Mouse (Mus musculus): ENCODE measurements around the gene Hoxa4. TPM values are rescaled to one million over a fixed set of nuclear protein-coding genes. Genes with fewer than 3 reads are reported as not detected.

Hoxa4 gene
- polyA plus RNA-seq, 1 experiment from 2014 or later: 11.7 TPM

GRCm38 (mm10) chr6:52177061-52177735 lies 14.4 kb downstream of the Hoxa4 start, which contains the start of gene 5730596B20Rik:
TSS of gene 5730596B20Rik (plus strand) at chr6:52177498.
- peak within 1 kb of the TSS; percentile 91 for H3K4me3 ChIP-seq (ENCODE audit: low read depth, low read length)
- peak; percentile 84 for DNase-seq (ENCODE audit: low spot score)
- peaks cover 48% of the 10 kb centered on the region for H3K4me1 ChIP-seq (ENCODE audit: control insufficient read depth, insufficient read depth, low read length)
- H3K4me2 ChIP-seq (ENCODE audit: low read depth): peak within 1 kb of the TSS; percentile 78
- H3K27me3 ChIP-seq (ENCODE audit: control insufficient read depth, insufficient read depth, low read length): no peaks in the 10 kb centered on the region
- peaks cover 1% of the 10 kb centered on the region; the same call in 1 of the 2 replicates for H3K36me3 ChIP-seq (ENCODE audit: control insufficient read depth, insufficient read depth, low read length)
- H3K9ac ChIP-seq (ENCODE audit: low read length): peak within 1 kb of the TSS; percentile 99
- under 1% methylated on average over 36 of the region's 36 CpGs for WGBS
- peak; percentile 22; the same call in 1 of the 2 replicates for ATAC-seq (ENCODE audit: insufficient read depth, low FRiP score, low TSS enrichment)
- H3K27ac ChIP-seq (ENCODE audit: low read depth, low read length): peak within 1 kb of the TSS; percentile 100
- H3K9me3 ChIP-seq (ENCODE audit: control insufficient read depth, low read length): no peaks in the 10 kb centered on the region

GRCm38 (mm10) chr6:52176391-52176790 lies 15.2 kb downstream of the Hoxa4 start:
- Histone ChIP-seq H3K4me3 (ENCODE audit: low read depth, low read length) (peak overlapping the region; percentile 91), H3K9ac (ENCODE audit: low read length) (peak overlapping the region; percentile 99), H3K27me3 (ENCODE audit: control insufficient read depth, insufficient read depth, low read length) (no peaks in the 10 kb centered on the region), H3K9me3 (ENCODE audit: control insufficient read depth, low read length) (no peaks in the 10 kb centered on the region), H3K4me1 (ENCODE audit: control insufficient read depth, insufficient read depth, low read length) (peaks cover 48% of the 10 kb centered on the region), H3K36me3 (ENCODE audit: control insufficient read depth, insufficient read depth, low read length) (peaks cover 3% of the 10 kb centered on the region; the same call in 1 of the 2 replicates), H3K27ac (ENCODE audit: low read depth, low read length) (peak overlapping the region; percentile 100), H3K4me2 (ENCODE audit: low read depth) (peak overlapping the region; percentile 78)
- WGBS: 1% methylated on average over 6 of the region's 6 CpGs
- ATAC-seq (ENCODE audit: insufficient read depth, low FRiP score, low TSS enrichment): no peak
- DNase-seq (ENCODE audit: low spot score): peak; percentile 66

- H3K4me2 ChIP-seq (ENCODE audit: low read depth): peak overlapping the region; percentile 78
- peak overlapping the region; percentile 99 for H3K9ac ChIP-seq (ENCODE audit: low read length)
- WGBS: under 1% methylated on average over 14 of the region's 35 CpGs
- DNase-seq (ENCODE audit: low spot score) (peak; percentile 89), ATAC-seq (ENCODE audit: insufficient read depth, low FRiP score, low TSS enrichment) (peak; percentile 32)
- H3K4me1 ChIP-seq (ENCODE audit: control insufficient read depth, insufficient read depth, low read length): peaks cover 48% of the 10 kb centered on the region
- peaks cover 3% of the 10 kb centered on the region; the same call in 1 of the 2 replicates for H3K36me3 ChIP-seq (ENCODE audit: control insufficient read depth, insufficient read depth, low read length)
- H3K4me3 ChIP-seq (ENCODE audit: low read depth, low read length): peak overlapping the region; percentile 91
- H3K27ac ChIP-seq (ENCODE audit: low read depth, low read length): peak overlapping the region; percentile 100
- no peaks in the 10 kb centered on the region for H3K27me3 ChIP-seq (ENCODE audit: control insufficient read depth, insufficient read depth, low read length)
- no peaks in the 10 kb centered on the region for H3K9me3 ChIP-seq (ENCODE audit: control insufficient read depth, low read length)
These were observed 15.7 kb downstream of the Hoxa4 start for GRCm38 (mm10) chr6:52175864-52176263.

- Histone ChIP-seq H3K4me1 (ENCODE audit: control insufficient read depth, insufficient read depth, low read length) (peaks cover 48% of the 10 kb centered on the region), H3K36me3 (ENCODE audit: control insufficient read depth, insufficient read depth, low read length) (peaks cover 3% of the 10 kb centered on the region), H3K9me3 (ENCODE audit: control insufficient read depth, low read length) (no peaks in the 10 kb centered on the region), H3K27me3 (ENCODE audit: control insufficient read depth, insufficient read depth, low read length) (no peaks in the 10 kb centered on the region), H3K9ac (ENCODE audit: low read length) (peak overlapping the region; percentile 99), H3K4me2 (ENCODE audit: low read depth) (peak overlapping the region; percentile 78), H3K4me3 (ENCODE audit: low read depth, low read length) (peak overlapping the region; percentile 91), H3K27ac (ENCODE audit: low read depth, low read length) (peak overlapping the region; percentile 100)
- DNase-seq (ENCODE audit: low spot score) (peak; percentile 91), ATAC-seq (ENCODE audit: insufficient read depth, low FRiP score, low TSS enrichment) (peak; percentile 63)
- under 1% methylated on average over 40 of the region's 41 CpGs for WGBS
These were observed 16.4 kb downstream of the Hoxa4 start for GRCm38 (mm10) chr6:52174968-52175751.

GRCm38 (mm10) chr6:52173648-52174047 lies 17.9 kb downstream of the Hoxa4 start:
- DNase-seq (ENCODE audit: low spot score): peak; percentile 41
- H3K4me1 ChIP-seq (ENCODE audit: control insufficient read depth, insufficient read depth, low read length): peaks cover 52% of the 10 kb centered on the region
- WGBS: 0% methylated on average over 4 of the region's 4 CpGs
- peaks cover 8% of the 10 kb centered on the region for H3K36me3 ChIP-seq (ENCODE audit: control insufficient read depth, insufficient read depth, low read length)
- no peaks in the 10 kb centered on the region for H3K27me3 ChIP-seq (ENCODE audit: control insufficient read depth, insufficient read depth, low read length)
- no peaks in the 10 kb centered on the region for H3K9me3 ChIP-seq (ENCODE audit: control insufficient read depth, low read length)
- peak overlapping the region; percentile 32 for H3K9ac ChIP-seq (ENCODE audit: low read length)
- H3K4me3 ChIP-seq (ENCODE audit: low read depth, low read length): peak overlapping the region; percentile 91
- no peak for ATAC-seq (ENCODE audit: insufficient read depth, low FRiP score, low TSS enrichment)
- H3K27ac ChIP-seq (ENCODE audit: low read depth, low read length): peak overlapping the region; percentile 100
- peak overlapping the region; percentile 78 for H3K4me2 ChIP-seq (ENCODE audit: low read depth)

- Histone ChIP-seq H3K4me3 (ENCODE audit: low read depth, low read length) (peak overlapping the region; percentile 91), H3K27me3 (ENCODE audit: control insufficient read depth, insufficient read depth, low read length) (no peaks in the 10 kb centered on the region), H3K9me3 (ENCODE audit: control insufficient read depth, low read length) (no peaks in the 10 kb centered on the region), H3K4me1 (ENCODE audit: control insufficient read depth, insufficient read depth, low read length) (peaks cover 62% of the 10 kb centered on the region), H3K27ac (ENCODE audit: low read depth, low read length) (peak overlapping the region; percentile 100), H3K36me3 (ENCODE audit: control insufficient read depth, insufficient read depth, low read length) (peaks cover 8% of the 10 kb centered on the region), H3K9ac (ENCODE audit: low read length) (peak overlapping the region; percentile 99), H3K4me2 (ENCODE audit: low read depth) (peak overlapping the region; percentile 78)
- under 1% methylated on average over 35 of the region's 35 CpGs for WGBS
- DNase-seq (ENCODE audit: low spot score) (peak; percentile 98), ATAC-seq (ENCODE audit: insufficient read depth, low FRiP score, low TSS enrichment) (peak; percentile 71)
These were observed 19.1 kb downstream of the Hoxa4 start for GRCm38 (mm10) chr6:52172501-52172900.

GRCm38 (mm10) chr6:52171938-52172337 lies 19.6 kb downstream of the Hoxa4 start:
- peak overlapping the region; percentile 100 for H3K27ac ChIP-seq (ENCODE audit: low read depth, low read length)
- no peak for ATAC-seq (ENCODE audit: insufficient read depth, low FRiP score, low TSS enrichment)

GRCm38 (mm10) chr6:52171331-52171730 lies 20.2 kb downstream of the Hoxa4 start:
- Histone ChIP-seq H3K27me3 (ENCODE audit: control insufficient read depth, insufficient read depth, low read length) (no peaks in the 10 kb centered on the region), H3K4me1 (ENCODE audit: control insufficient read depth, insufficient read depth, low read length) (peaks cover 63% of the 10 kb centered on the region), H3K36me3 (ENCODE audit: control insufficient read depth, insufficient read depth, low read length) (peaks cover 8% of the 10 kb centered on the region), H3K27ac (ENCODE audit: low read depth, low read length) (peak overlapping the region; percentile 100), H3K4me2 (ENCODE audit: low read depth) (peak overlapping the region; percentile 78), H3K9me3 (ENCODE audit: control insufficient read depth, low read length) (no peaks in the 10 kb centered on the region), H3K4me3 (ENCODE audit: low read depth, low read length) (peak overlapping the region; percentile 91), H3K9ac (ENCODE audit: low read length) (peak overlapping the region; percentile 99)
- 4% methylated on average over 4 of the region's 4 CpGs for WGBS
- no peak for ATAC-seq (ENCODE audit: insufficient read depth, low FRiP score, low TSS enrichment)
- peak; percentile 85 for DNase-seq (ENCODE audit: low spot score)

More at GRCm38 (mm10) chr6:52171938-52172337, 19.6 kb downstream of the Hoxa4 start:
- DNase-seq (ENCODE audit: low spot score): peak; percentile 53
- Histone ChIP-seq H3K4me1 (ENCODE audit: control insufficient read depth, insufficient read depth, low read length) (peaks cover 65% of the 10 kb centered on the region), H3K9me3 (ENCODE audit: control insufficient read depth, low read length) (no peaks in the 10 kb centered on the region), H3K4me2 (ENCODE audit: low read depth) (peak overlapping the region; percentile 78), H3K9ac (ENCODE audit: low read length) (peak overlapping the region; percentile 99), H3K27me3 (ENCODE audit: control insufficient read depth, insufficient read depth, low read length) (no peaks in the 10 kb centered on the region), H3K4me3 (ENCODE audit: low read depth, low read length) (peak overlapping the region; percentile 91), H3K36me3 (ENCODE audit: control insufficient read depth, insufficient read depth, low read length) (peaks cover 8% of the 10 kb centered on the region)
- WGBS: 4% methylated on average over 7 of the region's 7 CpGs

Measured in neural tube, embryonic 11.5 days (tissue).